Mouse (Mus musculus) ZHBTc4 (cell line): ENCODE data around the gene Reln.

ENCODE experiments used
- DNase-seq: peaks from one replicate; pipeline ENCODE4 v3.0.0-alpha.2; 2011; ENCODE audit warnings: low read depth, low spot score

Reln gene

DNA sequence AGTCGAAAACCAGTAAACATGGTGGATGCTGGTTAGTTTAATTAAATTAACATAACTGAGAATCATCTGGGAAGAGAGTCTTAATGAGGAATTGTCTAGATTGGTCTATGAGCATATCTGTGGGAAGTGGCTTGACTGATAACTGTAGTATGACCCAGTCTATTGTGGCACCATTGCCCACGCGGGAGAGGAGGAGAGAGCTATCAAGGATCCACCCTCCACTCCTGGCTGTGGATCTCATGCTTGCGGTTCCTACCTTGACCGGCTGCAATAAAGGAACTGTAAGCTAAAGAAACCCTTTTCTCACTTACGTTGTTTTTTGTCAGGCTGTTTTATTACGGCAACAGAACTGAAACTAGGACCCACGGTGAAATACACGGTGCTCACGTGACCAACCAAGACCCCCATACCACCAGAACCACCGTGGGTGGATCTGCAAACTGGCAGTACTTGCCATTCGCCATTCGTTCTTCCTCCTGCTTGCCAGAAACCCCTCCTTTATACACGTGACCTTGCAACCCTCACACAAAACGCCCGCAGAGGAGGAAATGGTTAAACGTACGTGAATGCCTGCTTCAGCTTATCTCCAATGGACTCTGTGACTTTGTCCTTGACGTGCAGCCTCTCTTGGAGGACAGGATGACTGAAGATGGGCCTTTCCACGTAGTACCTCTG, 497.7 kb downstream of the Reln start:
- peak; percentile 20 for DNase-seq

GRCm38 (mm10) chr5:21844676-21845075, 499.8 kb downstream of the Reln start:
- no peak for DNase-seq
